Mouse (Mus musculus): Measurements from ENCODE around the gene Ywhae. TPM values are rescaled to one million over a fixed set of nuclear protein-coding genes. Genes with fewer than 3 reads are reported as not detected.
"Not testable (repeated sequence)": the region's sequence is repeated elsewhere in the genome, so short reads cannot be mapped to it uniquely, and the experiment has no call there.

The Ywhae gene
- polyA plus RNA-seq, 1 experiment, result 46.8 TPM

DNA sequence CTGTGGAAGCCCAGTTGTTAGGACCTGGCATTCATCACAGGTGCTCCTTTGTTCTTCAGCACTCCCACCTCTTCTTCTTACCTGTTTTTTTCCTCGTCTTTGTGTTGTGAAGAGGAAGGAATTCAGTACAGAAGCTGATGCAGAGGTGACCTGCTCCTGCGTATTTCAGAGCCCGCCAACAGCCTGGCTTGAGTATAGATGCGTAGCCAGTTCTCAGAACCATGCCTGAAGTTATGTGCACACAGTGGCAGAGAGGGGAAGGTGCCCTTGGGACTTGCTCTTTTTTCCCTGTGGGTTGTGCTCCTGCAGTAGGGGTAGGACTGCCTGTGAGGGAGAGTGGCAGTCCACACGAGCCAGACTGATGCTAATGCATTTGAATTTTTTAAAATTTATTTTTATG, 39.1 kb upstream of the Ywhae start:
- TF ChIP-seq POLR2A (IDR thresholded peaks at IDR 0.05; ENCODE audit: low read depth, low read length) (no peak), CTCF (IDR thresholded peaks at IDR 0.05; ENCODE audit: extremely low read depth, insufficient read length, insufficient replicate concordance, low read depth, low read length) (no peak)
- H3K4me1 ChIP-seq (ENCODE audit: control insufficient read depth, insufficient read depth, insufficient read length, low read length), result no peaks in the 10 kb centered on the region
- WGBS, result 90% methylated on average over 5 of the region's 5 CpGs
- H3K4me3 ChIP-seq (ENCODE audit: low read depth, low read length), result no peak overlapping the region
- H3K27me3 ChIP-seq (ENCODE audit: control insufficient read depth, insufficient read depth, low read length), result no peaks in the 10 kb centered on the region
- H3K36me3 ChIP-seq (ENCODE audit: control insufficient read depth, insufficient read depth, low read length), result peaks cover 55% of the 10 kb centered on the region
- no peak overlapping the region for H3K27ac ChIP-seq (ENCODE audit: insufficient read depth, low read depth, low read length)

DNA sequence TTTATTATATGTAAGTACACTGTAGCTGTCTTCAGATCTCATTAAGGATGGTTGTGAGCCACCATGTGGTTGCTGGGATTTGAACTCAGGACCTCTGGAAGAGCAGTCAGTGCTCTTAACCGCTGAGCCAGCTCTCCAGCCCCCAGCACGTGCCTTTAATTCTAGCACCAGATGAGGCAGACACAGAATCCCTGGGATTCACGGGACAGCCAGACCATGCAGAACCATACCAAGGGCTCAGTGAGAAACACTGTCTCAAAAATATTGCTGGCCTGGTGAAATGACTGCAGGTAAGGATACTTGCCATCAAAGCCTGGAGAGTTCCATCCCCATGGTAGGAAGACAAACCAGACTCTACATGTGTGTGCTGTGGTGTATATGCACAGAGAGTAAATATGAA, 35.2 kb upstream of the Ywhae start:
- WGBS, result 95% methylated on average over 3 of the region's 3 CpGs
- H3K36me3 ChIP-seq (ENCODE audit: control insufficient read depth, insufficient read depth, low read length), result peaks cover 59% of the 10 kb centered on the region
- not testable (repeated sequence) for H3K27ac ChIP-seq (ENCODE audit: insufficient read depth, low read depth, low read length); H3K4me1 ChIP-seq (ENCODE audit: control insufficient read depth, insufficient read depth, insufficient read length, low read length); H3K4me3 ChIP-seq (ENCODE audit: low read depth, low read length); H3K27me3 ChIP-seq (ENCODE audit: control insufficient read depth, insufficient read depth, low read length)

DNA sequence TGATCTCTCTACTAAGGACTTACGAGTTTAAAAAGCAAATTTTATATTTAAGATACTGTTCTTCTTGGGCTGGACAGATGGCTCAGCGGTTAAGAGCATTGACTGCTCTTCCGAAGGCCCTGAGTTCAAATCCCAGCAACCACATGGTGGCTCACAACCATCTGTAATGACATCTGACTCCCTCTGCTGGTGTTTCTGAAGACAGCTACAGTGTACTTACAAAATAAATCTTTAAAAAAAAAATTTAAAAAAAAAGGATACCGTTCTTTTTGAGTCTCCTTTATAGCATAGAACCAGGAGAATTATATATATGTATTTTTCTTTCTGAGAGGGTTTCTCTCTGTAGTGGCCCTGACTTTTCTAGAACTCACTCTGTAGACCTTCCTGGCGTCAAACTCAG, 32.1 kb upstream of the Ywhae start:
- peaks cover 54% of the 10 kb centered on the region for H3K36me3 ChIP-seq (ENCODE audit: control insufficient read depth, insufficient read depth, low read length)
- H3K27me3 ChIP-seq (ENCODE audit: control insufficient read depth, insufficient read depth, low read length), result no peaks in the 10 kb centered on the region
- WGBS, result 97% methylated on average over 5 of the region's 5 CpGs
- H3K4me3 ChIP-seq (ENCODE audit: low read depth, low read length), result no peak overlapping the region
- TF ChIP-seq POLR2A (IDR thresholded peaks at IDR 0.05; ENCODE audit: low read depth, low read length) (no peak), CTCF (IDR thresholded peaks at IDR 0.05; ENCODE audit: extremely low read depth, insufficient read length, insufficient replicate concordance, low read depth, low read length) (no peak)
- no peaks in the 10 kb centered on the region for H3K4me1 ChIP-seq (ENCODE audit: control insufficient read depth, insufficient read depth, insufficient read length, low read length)
- H3K27ac ChIP-seq (ENCODE audit: insufficient read depth, low read depth, low read length), result no peak overlapping the region

DNA sequence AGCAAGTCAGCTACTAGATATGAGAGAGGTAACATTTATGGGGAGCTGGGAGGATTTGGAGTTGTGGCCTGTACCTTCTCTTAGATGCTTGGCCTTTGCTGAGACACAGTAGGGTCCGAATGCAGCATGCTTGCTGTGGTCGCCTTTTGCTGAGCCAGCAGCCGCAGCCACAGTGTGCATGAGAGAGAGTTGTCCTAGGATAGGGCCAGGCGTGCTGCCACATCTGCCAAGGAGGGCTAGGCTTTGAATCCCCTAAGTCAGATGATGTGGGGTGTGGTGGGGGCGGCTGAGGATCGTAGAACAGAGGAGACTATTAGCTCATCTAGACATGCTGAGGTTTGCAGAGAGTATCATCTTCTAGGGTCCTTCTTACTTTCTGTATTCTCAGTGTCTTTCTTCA, 29.9 kb upstream of the Ywhae start:
- Histone ChIP-seq H3K27me3 (ENCODE audit: control insufficient read depth, insufficient read depth, low read length) (no peaks in the 10 kb centered on the region), H3K4me3 (ENCODE audit: low read depth, low read length) (no peak overlapping the region), H3K4me1 (ENCODE audit: control insufficient read depth, insufficient read depth, insufficient read length, low read length) (no peaks in the 10 kb centered on the region), H3K27ac (ENCODE audit: insufficient read depth, low read depth, low read length) (no peak overlapping the region), H3K36me3 (ENCODE audit: control insufficient read depth, insufficient read depth, low read length) (peaks cover 44% of the 10 kb centered on the region)
- TF ChIP-seq CTCF (IDR thresholded peaks at IDR 0.05; ENCODE audit: extremely low read depth, insufficient read length, insufficient replicate concordance, low read depth, low read length) (no peak), POLR2A (IDR thresholded peaks at IDR 0.05; ENCODE audit: low read depth, low read length) (no peak)
- 95% methylated on average over 6 of the region's 6 CpGs for WGBS

DNA sequence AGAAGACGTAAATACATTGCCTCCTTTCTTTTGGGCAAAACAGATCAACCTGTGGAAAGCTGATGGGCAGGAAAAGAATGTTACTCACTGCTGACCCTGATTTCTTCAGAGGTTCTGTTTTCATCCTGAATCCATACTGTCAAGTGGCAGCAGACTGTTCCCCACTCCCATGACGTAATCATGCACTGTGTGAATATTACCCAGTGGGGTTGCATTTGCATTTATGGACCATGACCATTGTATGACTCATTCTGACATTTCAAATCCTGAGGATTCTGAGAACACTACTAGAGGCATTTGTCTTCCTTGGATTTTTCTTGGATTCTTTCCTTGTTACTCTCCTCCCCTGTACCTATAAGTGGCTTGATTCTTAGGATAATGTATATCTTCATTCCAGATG, 28.9 kb upstream of the Ywhae start:
- WGBS, result 94% methylated on average over 2 of the region's 2 CpGs
- Histone ChIP-seq H3K36me3 (ENCODE audit: control insufficient read depth, insufficient read depth, low read length) (peaks cover 37% of the 10 kb centered on the region), H3K27me3 (ENCODE audit: control insufficient read depth, insufficient read depth, low read length) (no peaks in the 10 kb centered on the region), H3K27ac (ENCODE audit: insufficient read depth, low read depth, low read length) (no peak overlapping the region), H3K4me3 (ENCODE audit: low read depth, low read length) (no peak overlapping the region), H3K4me1 (ENCODE audit: control insufficient read depth, insufficient read depth, insufficient read length, low read length) (no peaks in the 10 kb centered on the region)
- TF ChIP-seq POLR2A (IDR thresholded peaks at IDR 0.05; ENCODE audit: low read depth, low read length) (no peak), CTCF (IDR thresholded peaks at IDR 0.05; ENCODE audit: extremely low read depth, insufficient read length, insufficient replicate concordance, low read depth, low read length) (no peak)

DNA sequence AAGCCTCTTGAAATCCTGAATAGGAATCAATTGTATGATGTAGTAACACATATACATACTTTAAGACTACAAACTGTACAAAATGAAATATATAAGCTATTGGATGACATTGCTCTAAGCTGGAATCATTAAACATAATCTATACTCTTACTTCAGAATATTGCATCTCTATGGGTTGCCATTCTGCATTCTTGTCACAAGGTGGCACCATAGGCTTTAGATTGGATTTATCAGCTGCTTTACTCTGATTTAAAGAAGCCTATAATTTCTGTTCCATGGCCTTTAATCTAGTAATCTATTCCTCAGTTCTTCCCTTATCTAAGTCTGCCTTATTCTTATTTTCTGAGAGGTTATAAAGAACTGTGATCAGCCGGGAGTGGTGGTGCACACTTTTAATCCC, 18.7 kb upstream of the Ywhae start:
- WGBS, result 93% methylated on average over 1 of the region's 1 CpGs

DNA sequence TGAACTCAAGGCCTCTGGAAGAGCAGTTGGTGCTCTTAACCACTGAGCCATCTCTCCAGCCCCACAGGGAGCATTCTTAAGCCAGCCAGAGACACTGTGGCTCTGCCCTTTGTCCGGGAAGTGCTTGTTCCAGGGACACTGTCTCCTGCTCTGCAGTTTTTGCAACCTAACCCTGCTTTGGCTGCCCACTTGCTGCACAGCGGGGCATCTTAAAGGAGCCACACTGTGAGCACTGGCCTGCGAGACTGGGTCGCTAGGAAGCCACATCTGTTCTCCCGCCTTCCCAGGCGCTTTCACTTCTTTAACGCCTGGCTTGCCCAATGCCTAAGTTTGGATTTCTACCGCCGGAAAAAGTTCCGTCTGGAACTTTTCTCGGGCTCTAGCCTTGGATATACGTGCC, 17.1 kb upstream of the Ywhae start:
- no peaks in the 10 kb centered on the region for H3K4me1 ChIP-seq (ENCODE audit: control insufficient read depth, insufficient read depth, insufficient read length, low read length)
- 67% methylated on average over 12 of the region's 12 CpGs for WGBS
- H3K27me3 ChIP-seq (ENCODE audit: control insufficient read depth, insufficient read depth, low read length), result no peaks in the 10 kb centered on the region
- H3K27ac ChIP-seq (ENCODE audit: insufficient read depth, low read depth, low read length), result no peak overlapping the region
- no peak overlapping the region for H3K4me3 ChIP-seq (ENCODE audit: low read depth, low read length)
- no peaks in the 10 kb centered on the region for H3K36me3 ChIP-seq (ENCODE audit: control insufficient read depth, insufficient read depth, low read length)
- no peak for TF ChIP-seq CTCF (IDR thresholded peaks at IDR 0.05; ENCODE audit: extremely low read depth, insufficient read length, insufficient replicate concordance, low read depth, low read length)
- TF ChIP-seq POLR2A (IDR thresholded peaks at IDR 0.05; ENCODE audit: low read depth, low read length), result no peak

More for the DNA sequence above, 18.7 kb upstream of the Ywhae start:
- Histone ChIP-seq H3K4me1 (ENCODE audit: control insufficient read depth, insufficient read depth, insufficient read length, low read length) (no peaks in the 10 kb centered on the region), H3K27me3 (ENCODE audit: control insufficient read depth, insufficient read depth, low read length) (no peaks in the 10 kb centered on the region), H3K4me3 (ENCODE audit: low read depth, low read length) (no peak overlapping the region), H3K27ac (ENCODE audit: insufficient read depth, low read depth, low read length) (no peak overlapping the region), H3K36me3 (ENCODE audit: control insufficient read depth, insufficient read depth, low read length) (no peaks in the 10 kb centered on the region)
- TF ChIP-seq CTCF (IDR thresholded peaks at IDR 0.05; ENCODE audit: extremely low read depth, insufficient read length, insufficient replicate concordance, low read depth, low read length), result no peak
- TF ChIP-seq POLR2A (IDR thresholded peaks at IDR 0.05; ENCODE audit: low read depth, low read length), result no peak

All from small intestine, adult 2 months (tissue).